8 mouse cellular contexts compared by ENCODE assay signal in genomic region chr11:3964416-3965172, GRCm38 (mm10). TPM values are rescaled to one million over a fixed set of nuclear protein-coding genes. Genes with fewer than 3 reads are reported as not detected.
DNase-seq lines count a peak whose midpoint lies in the region; ATAC-seq and TF ChIP-seq lines count a peak whose summit lies in the region.
"Had no signal": no experiment of that assay in that cellular context is flagged by ENCODE, and none has a peak within 500 bp of the region (broad histone marks: within the 10 kb centered on the region; RNA-seq: fewer than 3 reads in every experiment).

No protein-coding gene starts in this region.

- peaks cover 3% of the 10 kb centered on the region; the same call in 1 of the 2 replicates for H3K36me3 ChIP-seq in testis, adult 2 months (ENCODE audit: control insufficient read depth, insufficient read depth, low read length)
- peaks cover 17% of the 10 kb centered on the region for H3K36me3 ChIP-seq in forebrain, embryonic 14.5 days (ENCODE audit: control insufficient read depth, insufficient read depth, low read length)
- H3K36me3 ChIP-seq in liver, embryonic 15.5 days (replicated peaks): peaks cover 24% of the 10 kb centered on the region

- peak overlapping the region; percentile 81 for H3K9ac ChIP-seq in forebrain, embryonic 14.5 days (ENCODE audit: low read length)
- H3K9ac ChIP-seq in liver, embryonic 15.5 days: peak overlapping the region; percentile 67

- H3K27me3 ChIP-seq in testis, adult 2 months (ENCODE audit: control insufficient read depth, insufficient read depth, low read length): no peaks in the 10 kb centered on the region
- H3K27me3 ChIP-seq in forebrain, embryonic 14.5 days (replicated peaks; ENCODE audit: control insufficient read depth, insufficient read depth, low read length): no peaks in the 10 kb centered on the region
- H3K27me3 ChIP-seq in liver, embryonic 15.5 days: no peaks in the 10 kb centered on the region

- no peaks in the 10 kb centered on the region for H3K9me3 ChIP-seq in forebrain, embryonic 14.5 days (replicated peaks; ENCODE audit: control insufficient read depth, low read length)
- no peaks in the 10 kb centered on the region for H3K9me3 ChIP-seq in liver, embryonic 15.5 days (replicated peaks)

- no peak overlapping the region for H3K27ac ChIP-seq in testis, adult 2 months (ENCODE audit: control insufficient read depth, insufficient read depth, low read depth, low read length)
- 0 out of 2 replicates have a peak overlapping the region, but pooled peaks have one; percentile 27 for H3K27ac ChIP-seq in forebrain, embryonic 14.5 days (ENCODE audit: low read depth, low read length)
- H3K27ac ChIP-seq in liver, embryonic 15.5 days (replicated peaks): peak overlapping the region; percentile 77

- no peak for DNase-seq in testis, postnatal 14 days (ENCODE audit: low spot score)
- no peak for DNase-seq in forebrain, embryonic 14.5 days (ENCODE audit: low spot score)
- no peak for DNase-seq in embryo, embryonic 11 days
- no peak for DNase-seq in cerebellum, adult 11 months
- no peak for DNase-seq in gastrocnemius, adult 8-10 months (ENCODE audit: low spot score in 2 of 2)

- TF ChIP-seq CTCF in testis, adult 2 months (IDR thresholded peaks at IDR 0.05; ENCODE audit: control insufficient read depth, insufficient read depth, insufficient replicate concordance, low read depth, low read length): no peak

- H3K4me3 ChIP-seq in testis, adult 2 months (ENCODE audit: control insufficient read depth, low read depth, low read length): peak overlapping the region; percentile 96
- peak overlapping the region; percentile 87 for H3K4me3 ChIP-seq in forebrain, embryonic 14.5 days (ENCODE audit: low read depth, low read length)
- peak overlapping the region; percentile 74 for H3K4me3 ChIP-seq in liver, embryonic 15.5 days (replicated peaks)

- H3K4me1 ChIP-seq in testis, adult 2 months (ENCODE audit: control insufficient read depth, insufficient read depth, low read length): peaks cover 3% of the 10 kb centered on the region; the same call in 1 of the 2 replicates
- peaks cover 7% of the 10 kb centered on the region; the same call in 1 of the 2 replicates for H3K4me1 ChIP-seq in forebrain, embryonic 14.5 days (ENCODE audit: control insufficient read depth, insufficient read depth, low read length)
- H3K4me1 ChIP-seq in liver, embryonic 15.5 days (replicated peaks): peaks cover 27% of the 10 kb centered on the region

- WGBS in forebrain, embryonic 14.5 days: 12% methylated on average over 11 of the region's 11 CpGs
- WGBS in liver, embryonic 15.5 days (ENCODE audit: insufficient replicate concordance): 4% methylated on average over 11 of the region's 11 CpGs

- TF ChIP-seq POLR2A in testis, adult 2 months (IDR thresholded peaks at IDR 0.05; ENCODE audit: control insufficient read depth, low read depth, low read length): no peak

- peak overlapping the region; percentile 85 for H3K4me2 ChIP-seq in forebrain, embryonic 14.5 days (ENCODE audit: low read length)
- H3K4me2 ChIP-seq in liver, embryonic 15.5 days: peak overlapping the region; percentile 74

- no peak for ATAC-seq in forebrain, embryonic 14.5 days
- ATAC-seq in liver, embryonic 15.5 days (ENCODE audit: insufficient read depth): peak; percentile 57

RNA-seq across cellular contexts. Expression of gene Pes1, which starts 0.8 kb away (rescaled TPM):
- 27.1 and 28.5 TPM in 2 replicates for polyA plus RNA-seq in testis, adult 2 months (2012; rRNA removed)
- 55.2 and 61.5 TPM in 2 replicates for polyA plus RNA-seq in forebrain, embryonic 14.5 days (2014; fragmentation: Nextera tagmentation; extraction: Ambion mirVana)
- polyA plus RNA-seq in liver, embryonic 15.5 days (2015; fragmentation: Nextera tagmentation; extraction: Ambion mirVana): 36.5 and 37.2 TPM in 2 replicates
- total RNA-seq in gastrocnemius, adult 8-10 months (2022): 10 to 100 TPM; 25.1 to 33.5 (median 29.8) TPM

RNA-seq across cellular contexts. Expression of gene 4930556J24Rik, which starts 12.0 kb away (rescaled TPM):
- polyA plus RNA-seq in testis, adult 2 months (2012; rRNA removed): 1.6 TPM in 2 replicates
- not detected in 2 replicates for polyA plus RNA-seq in forebrain, embryonic 14.5 days (2014; fragmentation: Nextera tagmentation; extraction: Ambion mirVana)
- 0.17 TPM in 1 of 2 replicates, not detected in the other for polyA plus RNA-seq in liver, embryonic 15.5 days (2015; fragmentation: Nextera tagmentation; extraction: Ambion mirVana)
- not detected for total RNA-seq in gastrocnemius, adult 8-10 months (2022)
- total RNA-seq: gastrocnemius, postnatal 4 days had no signal

RNA-seq across cellular contexts. Expression of gene Gal3st1, which starts 18.8 kb away (rescaled TPM):
- polyA plus RNA-seq in testis, adult 2 months (2012; rRNA removed): 6.6 and 9.8 TPM in 2 replicates
- 1.6 and 2.0 TPM in 2 replicates for polyA plus RNA-seq in forebrain, embryonic 14.5 days (2014; fragmentation: Nextera tagmentation; extraction: Ambion mirVana)
- polyA plus RNA-seq in liver, embryonic 15.5 days (2015; fragmentation: Nextera tagmentation; extraction: Ambion mirVana): 1.6 and 2.1 TPM in 2 replicates
- under 1 TPM in 2 of 4 experiments, not detected in 2; 0.24 to 0.31 TPM for total RNA-seq in gastrocnemius, adult 8-10 months (2022)

RNA-seq across cellular contexts. Expression of gene Tcn2, which starts 32.6 kb away (rescaled TPM):
- polyA plus RNA-seq in testis, adult 2 months (2012; rRNA removed): 16.2 and 18.5 TPM in 2 replicates
- 19.7 TPM in 2 replicates for polyA plus RNA-seq in forebrain, embryonic 14.5 days (2014; fragmentation: Nextera tagmentation; extraction: Ambion mirVana)
- 28.6 and 32.0 TPM in 2 replicates for polyA plus RNA-seq in liver, embryonic 15.5 days (2015; fragmentation: Nextera tagmentation; extraction: Ambion mirVana)
- 10 to 100 TPM; 11.6 to 17.3 (median 13.2) TPM for total RNA-seq in gastrocnemius, adult 8-10 months (2022)

RNA-seq across cellular contexts. Expression of gene Slc35e4, which starts 50.1 kb away (rescaled TPM):
- 0.64 and 0.72 TPM in 2 replicates for polyA plus RNA-seq in testis, adult 2 months (2012; rRNA removed)
- 8.0 and 10.6 TPM in 2 replicates for polyA plus RNA-seq in forebrain, embryonic 14.5 days (2014; fragmentation: Nextera tagmentation; extraction: Ambion mirVana)
- polyA plus RNA-seq in liver, embryonic 15.5 days (2015; fragmentation: Nextera tagmentation; extraction: Ambion mirVana): 0.43 and 0.44 TPM in 2 replicates
- 10 to 100 TPM; 19.5 to 24.6 (median 21.4) TPM for total RNA-seq in gastrocnemius, adult 8-10 months (2022)
